Mouse (Mus musculus) CH12.LX (cell line): ENCODE results near the gene Ppp1r14a.

Source experiments
- CTCF ChIP-seq, 2 experiments: IDR thresholded peaks in 1 of 2; conservative IDR thresholded peaks in 1 of 2; 2 replicates each; pipeline ENCODE4 v1.5.1; 2011 to 2012; ENCODE audit warnings: low read depth in 2 of 2, low read length in 2 of 2, improper control_type of control experiment in 1 of 2, inconsistent platforms in 1 of 2, mild to moderate bottlenecking in 1 of 2, moderate library complexity in 1 of 2
- EP300 ChIP-seq: IDR thresholded peaks from 2 replicates; pipeline ENCODE4 v1.6.1; 2011; ENCODE audit warnings: low read length, improper control_type of control experiment
- MAX ChIP-seq: IDR thresholded peaks from 2 replicates; pipeline ENCODE4 v1.6.1; 2011; ENCODE audit warnings: low read length, improper control_type of control experiment
- MAZ ChIP-seq: IDR thresholded peaks from 2 replicates; pipeline ENCODE4 v1.6.1; 2012; ENCODE audit warnings: low read depth, mild to moderate bottlenecking, inconsistent platforms, low read length, improper control_type of control experiment, moderate library complexity
- POLR2A ChIP-seq: IDR thresholded peaks from 2 replicates; pipeline ENCODE4 v1.6.1; 2011; ENCODE audit warnings: low read depth, mild to moderate bottlenecking, improper control_type of control experiment, low read length
- ZMIZ1 ChIP-seq: IDR thresholded peaks from 2 replicates; pipeline ENCODE4 v1.6.1; 2012; ENCODE audit warnings: low read depth, mild to moderate bottlenecking, inconsistent platforms, low read length, improper control_type of control experiment
- ZNF384 ChIP-seq: IDR thresholded peaks from 2 replicates; pipeline ENCODE4 v1.6.1; 2012; ENCODE audit warnings: low read depth, low read length, improper control_type of control experiment, inconsistent platforms

DNA sequence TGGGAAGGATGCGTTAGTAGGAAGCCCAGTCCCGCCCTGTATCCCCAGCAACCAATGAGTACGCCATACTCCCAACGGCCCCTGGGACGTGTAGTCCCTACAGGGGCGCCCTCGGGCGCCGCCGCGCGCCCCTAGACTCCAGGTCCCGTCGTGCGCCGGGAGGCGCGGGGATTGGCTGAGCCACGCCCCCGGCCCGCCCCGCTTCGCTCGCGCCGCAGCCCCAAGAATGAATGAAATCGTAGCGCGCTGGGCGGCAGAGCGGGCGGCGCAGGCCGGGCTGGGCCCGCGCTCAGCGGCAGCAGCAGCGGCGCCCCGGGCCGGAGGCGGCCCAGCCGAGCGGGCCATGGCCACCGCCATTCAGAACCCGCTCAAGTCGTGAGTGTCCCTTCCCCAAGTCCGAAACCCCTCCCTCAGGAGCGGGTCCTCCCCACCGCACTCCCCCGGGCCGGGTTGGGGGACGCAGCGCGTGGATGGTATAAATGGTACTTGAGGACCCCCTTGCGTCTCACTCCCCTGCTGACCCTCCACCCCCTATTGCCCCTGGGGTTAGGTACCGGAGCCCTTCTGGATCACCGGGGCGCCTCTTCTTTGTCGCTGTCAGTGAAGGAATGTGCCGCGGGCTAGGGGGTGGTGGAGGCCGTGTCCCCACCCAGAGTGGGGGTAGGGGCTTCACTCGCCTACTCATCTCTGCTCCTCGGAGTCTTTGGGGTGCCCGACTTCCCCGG lies 14.8 kb downstream of the Ppp1r14a start, which contains the start of gene Dpf1:
- no peak for TF ChIP-seq MAX
- no peak for TF ChIP-seq ZNF384
- no peak for TF ChIP-seq CTCF (conservative IDR thresholded peaks at IDR 0.05 in 1 of 2, IDR thresholded peaks at IDR 0.05 in 1 of 2; ENCODE audit: low read depth in 2 of 2, low read length in 2 of 2)
- TF ChIP-seq ZMIZ1, result no peak
- TF ChIP-seq MAZ, result no peak
- TF ChIP-seq POLR2A, result no peak
- no peak for TF ChIP-seq EP300
